Mouse (Mus musculus): Measurements from ENCODE around the gene Anks1.
"Not testable (repeated sequence)": the region's sequence is repeated elsewhere in the genome, so short reads cannot be mapped to it uniquely, and the experiment has no call there.

Gene Anks1

GRCm38 (mm10) chr17:27931826-27932225 is 22.7 kb downstream of the Anks1 start:
- DNase-seq (ENCODE audit: extremely low read depth, low read depth): no peak

GRCm38 (mm10) chr17:27934136-27934910 is 25.2 kb downstream of the Anks1 start:
- DNase-seq (ENCODE audit: extremely low read depth, low read depth): no peak

GRCm38 (mm10) chr17:27935091-27935490 is 26.0 kb downstream of the Anks1 start:
- no peak for DNase-seq (ENCODE audit: extremely low read depth, low read depth)

GRCm38 (mm10) chr17:27937054-27937615 is 28.0 kb downstream of the Anks1 start:
- DNase-seq (ENCODE audit: extremely low read depth, low read depth): no peak

- no peak for DNase-seq (ENCODE audit: extremely low read depth, low read depth)
Observed at GRCm38 (mm10) chr17:27938121-27938754, 29.1 kb downstream of the Anks1 start.

- DNase-seq (ENCODE audit: extremely low read depth, low read depth): no peak
Observed at GRCm38 (mm10) chr17:27939028-27939427, 29.9 kb downstream of the Anks1 start.

- no peak for DNase-seq (ENCODE audit: extremely low read depth, low read depth)
Observed at GRCm38 (mm10) chr17:27940352-27940751, 31.2 kb downstream of the Anks1 start.

- no peak for DNase-seq (ENCODE audit: extremely low read depth, low read depth)
Observed at GRCm38 (mm10) chr17:27941178-27941577, 32.1 kb downstream of the Anks1 start.

GRCm38 (mm10) chr17:27941698-27942097 is 32.6 kb downstream of the Anks1 start:
- DNase-seq (ENCODE audit: extremely low read depth, low read depth): no peak

- no peak for DNase-seq (ENCODE audit: extremely low read depth, low read depth)
Observed at GRCm38 (mm10) chr17:27942131-27942530, 33.0 kb downstream of the Anks1 start.

GRCm38 (mm10) chr17:27945546-27946216 is 36.6 kb downstream of the Anks1 start:
- no peak for DNase-seq (ENCODE audit: extremely low read depth, low read depth)

- no peak for DNase-seq (ENCODE audit: extremely low read depth, low read depth)
Observed at GRCm38 (mm10) chr17:27946371-27946770, 37.3 kb downstream of the Anks1 start.

GRCm38 (mm10) chr17:27947155-27947554 is 38.0 kb downstream of the Anks1 start:
- no peak for DNase-seq (ENCODE audit: extremely low read depth, low read depth)

- no peak for DNase-seq (ENCODE audit: extremely low read depth, low read depth)
Observed at GRCm38 (mm10) chr17:27953136-27953535, 44.0 kb downstream of the Anks1 start.

- DNase-seq (ENCODE audit: extremely low read depth, low read depth): no peak
Observed at GRCm38 (mm10) chr17:27954629-27955402, 45.7 kb downstream of the Anks1 start.

GRCm38 (mm10) chr17:27957649-27958048 is 48.5 kb downstream of the Anks1 start:
- no peak for DNase-seq (ENCODE audit: extremely low read depth, low read depth)

- no peak for DNase-seq (ENCODE audit: extremely low read depth, low read depth)
Observed at GRCm38 (mm10) chr17:27960128-27961111, 51.3 kb downstream of the Anks1 start.

GRCm38 (mm10) chr17:27963120-27963519 is 54.0 kb downstream of the Anks1 start:
- not testable (repeated sequence) for DNase-seq (ENCODE audit: extremely low read depth, low read depth)

- DNase-seq (ENCODE audit: extremely low read depth, low read depth): no peak
Observed at GRCm38 (mm10) chr17:27964607-27965006, 55.5 kb downstream of the Anks1 start.

- no peak for DNase-seq (ENCODE audit: extremely low read depth, low read depth)
Observed at GRCm38 (mm10) chr17:27965292-27965691, 56.2 kb downstream of the Anks1 start.
